Mouse (Mus musculus) thymus, adult 2 months (tissue): ENCODE data around the gene Spata6. TPM values are rescaled to one million over a fixed set of nuclear protein-coding genes. Genes with fewer than 3 reads are reported as not detected.

Experiments used
- DNase-seq: peaks from one replicate; pipeline ENCODE4 v3.0.0; 2021
- H3K27ac ChIP-seq: fragments of 200-500 bp; 2 replicates; pipeline ENCODE4 v1.5.1; 2012; ENCODE audit warnings: low read length, control low read depth; ENCODE audit not compliant: control insufficient read depth, insufficient read depth
- H3K27me3 ChIP-seq: fragments of 200-500 bp; 2 replicates; pipeline ENCODE4 v1.6.1; 2012; ENCODE audit warnings: mild to moderate bottlenecking, low read length, moderate library complexity, mixed read lengths; ENCODE audit not compliant: control insufficient read depth, insufficient read depth
- H3K36me3 ChIP-seq: fragments of 200-500 bp; 2 replicates; pipeline ENCODE4 v1.6.1; 2012; ENCODE audit warnings: mild to moderate bottlenecking, low read length, moderate library complexity; ENCODE audit not compliant: control insufficient read depth, insufficient read depth
- H3K4me1 ChIP-seq: fragments of 200-500 bp; replicated peaks from 2 replicates; pipeline ENCODE4 v1.6.1; 2012; ENCODE audit warnings: low read length; ENCODE audit not compliant: control insufficient read depth, insufficient read depth
- H3K4me3 ChIP-seq: fragments of 200-500 bp; 2 replicates; pipeline ENCODE4 v1.5.1; 2012; ENCODE audit warnings: mild to moderate bottlenecking, low read length, control low read depth, moderate library complexity; ENCODE audit not compliant: control insufficient read depth, insufficient read depth
- CTCF ChIP-seq: fragments of 200-500 bp; IDR thresholded peaks from 2 replicates; pipeline ENCODE4 v1.5.1; 2012; ENCODE audit warnings: mild to moderate bottlenecking, control low read depth, low read length, moderate library complexity, borderline replicate concordance; ENCODE audit not compliant: control insufficient read depth, poor library complexity, insufficient read depth; ENCODE audit errors: extremely low read depth
- POLR2A ChIP-seq: fragments of 200-500 bp; IDR thresholded peaks from 2 replicates; pipeline ENCODE4 v1.6.1; 2012; ENCODE audit warnings: mild to moderate bottlenecking, low read length, control low read depth, moderate library complexity; ENCODE audit not compliant: control insufficient read depth, poor library complexity, insufficient read depth; ENCODE audit errors: extremely low read depth
- WGBS: fragments of 180-500 bp; shearing (Covaris S2); methylation state at CpG from one replicate; pipeline ENCODE4 v1.1.7; 2018; 5-methylcytosine and 5-hydroxymethylcytosine counted together
- polyA plus RNA-seq: library from polyadenylated mRNA; depleted of rRNA; stranded (reverse); fragments of >200 nt; gene quantifications from 2 replicates; pipeline ENCODE4 v1.2.3, GENCODE M21; 2012

Spata6 gene
- polyA plus RNA-seq, 1 experiment, result 50.4 TPM

DNA sequence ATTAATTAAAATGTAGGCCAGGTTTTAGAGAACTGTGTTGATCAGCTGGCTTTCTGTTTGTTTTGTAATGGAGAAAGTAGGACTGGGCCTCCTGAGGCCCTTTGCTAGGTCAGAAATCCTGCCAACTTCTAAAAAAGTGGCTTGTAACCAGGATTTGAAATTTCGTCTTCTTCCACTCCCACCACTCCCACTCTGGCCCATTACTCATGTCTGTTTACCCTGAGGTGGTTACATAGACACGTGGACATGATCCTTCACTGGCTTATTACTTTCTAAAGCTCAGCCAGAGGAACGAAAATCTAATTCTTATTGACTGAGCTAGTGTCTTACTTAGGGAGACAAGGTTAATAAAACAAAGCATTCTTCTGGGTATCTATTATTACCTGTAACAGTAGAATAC, 14.8 kb upstream of the Spata6 start:
- Histone ChIP-seq H3K36me3 (no peaks in the 10 kb centered on the region), H3K4me1 (no peaks in the 10 kb centered on the region), H3K27ac (no peak overlapping the region), H3K4me3 (no peak overlapping the region), H3K27me3 (no peaks in the 10 kb centered on the region)
- DNase-seq, result no peak
- WGBS, result 94% methylated on average over 3 of the region's 3 CpGs
- no peak for TF ChIP-seq POLR2A
- no peak for TF ChIP-seq CTCF

DNA sequence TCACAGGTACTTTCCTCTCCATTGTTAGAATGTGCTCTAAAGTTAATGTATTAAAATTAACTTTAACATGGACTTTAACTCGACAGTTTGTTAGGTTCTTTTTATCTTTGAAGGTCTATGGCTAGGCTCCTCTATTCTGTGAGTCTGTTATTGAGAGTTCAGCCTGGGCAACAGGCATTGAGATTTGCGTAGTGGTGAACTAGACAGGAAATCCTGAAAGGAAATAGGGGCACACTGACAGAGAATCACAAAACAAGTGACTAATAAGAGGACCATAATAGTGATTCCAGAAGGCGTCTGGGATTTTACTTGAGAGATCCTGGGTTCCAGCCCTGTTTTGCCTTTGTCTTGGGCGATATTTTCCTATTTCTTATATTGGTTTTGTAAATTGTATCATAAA, 488 bp upstream of the Spata6 start:
- Histone ChIP-seq H3K36me3 (no peaks in the 10 kb centered on the region), H3K4me3 (no peak overlapping the region), H3K27ac (peak overlapping the region; percentile 29; the same call in 1 of the 2 replicates), H3K27me3 (no peaks in the 10 kb centered on the region), H3K4me1 (no peaks in the 10 kb centered on the region)
- 14% methylated on average over 4 of the region's 4 CpGs for WGBS
- peak; percentile 4 for DNase-seq
- no peak for TF ChIP-seq CTCF
- no peak for TF ChIP-seq POLR2A

DNA sequence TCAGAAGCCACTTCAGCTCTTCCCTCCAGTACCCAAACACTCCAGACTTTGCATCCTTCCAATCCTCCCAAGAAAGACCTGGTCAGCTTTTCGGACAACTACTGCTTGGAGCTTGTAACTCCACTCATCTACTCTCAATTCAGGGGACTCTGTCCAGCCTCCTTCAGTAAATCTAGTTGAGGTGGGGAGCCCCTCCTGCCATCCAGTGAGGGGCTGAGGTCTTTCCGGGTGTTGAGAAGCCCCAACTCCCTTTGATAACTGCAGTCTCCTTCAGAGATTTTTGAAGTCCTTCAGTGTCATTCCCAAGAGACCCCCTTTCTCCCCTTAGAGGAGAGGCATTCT, 849 bp downstream of the Spata6 start:
- DNase-seq, result peak; percentile 24
- Histone ChIP-seq H3K36me3 (peaks cover 7% of the 10 kb centered on the region; the same call in 1 of the 2 replicates), H3K4me1 (no peaks in the 10 kb centered on the region; the same call in 1 of the 2 replicates), H3K27me3 (no peaks in the 10 kb centered on the region), H3K4me3 (peak overlapping the region; percentile 83), H3K27ac (peak overlapping the region; percentile 98)
- TF ChIP-seq CTCF, result no peak
- no peak for TF ChIP-seq POLR2A
- 16% methylated on average over 2 of the region's 2 CpGs for WGBS

DNA sequence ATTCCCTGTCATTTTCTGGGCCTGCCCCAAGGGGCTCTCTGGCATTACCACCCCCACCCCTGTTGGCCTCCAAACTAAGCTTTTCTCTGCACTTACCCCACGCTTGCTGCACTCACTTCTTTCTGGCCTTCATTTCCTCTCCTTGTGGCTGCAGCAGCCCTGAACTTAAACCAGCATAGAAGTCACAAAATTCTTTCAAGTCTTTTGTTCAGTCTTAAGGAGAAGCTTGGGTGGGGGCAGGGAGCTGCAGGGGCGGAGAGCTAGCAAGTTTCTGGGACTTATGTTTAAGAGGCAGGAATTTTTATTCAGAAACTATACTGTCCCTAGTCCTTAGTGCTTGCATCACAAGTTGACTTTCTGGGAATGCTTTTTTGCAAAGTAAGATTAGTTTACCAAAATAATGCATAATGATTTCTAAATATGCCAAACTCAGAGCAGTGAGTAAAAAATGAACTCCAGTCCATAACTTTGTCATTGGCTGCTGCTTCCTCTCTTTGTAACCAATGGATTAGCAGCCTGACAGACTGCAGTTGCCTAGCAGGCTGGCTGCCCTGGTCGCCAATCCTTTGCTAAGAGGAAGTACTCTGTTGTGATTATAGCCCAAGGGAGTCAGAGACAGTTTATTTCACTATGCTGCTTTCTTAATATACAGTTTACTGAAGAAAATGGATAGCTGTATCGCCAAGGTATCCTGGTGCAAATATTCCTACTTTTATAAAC, 1.5 kb downstream of the Spata6 start:
- DNase-seq, result peak; percentile 61
- TF ChIP-seq POLR2A, result no peak
- TF ChIP-seq CTCF, result no peak
- H3K27me3 ChIP-seq, result no peaks in the 10 kb centered on the region
- WGBS, result 7% methylated on average over 4 of the region's 4 CpGs
- H3K4me3 ChIP-seq, result peak overlapping the region; percentile 83
- peaks cover 7% of the 10 kb centered on the region; the same call in 1 of the 2 replicates for H3K36me3 ChIP-seq
- H3K27ac ChIP-seq, result peak overlapping the region; percentile 98
- H3K4me1 ChIP-seq, result no peaks in the 10 kb centered on the region; the same call in 1 of the 2 replicates

DNA sequence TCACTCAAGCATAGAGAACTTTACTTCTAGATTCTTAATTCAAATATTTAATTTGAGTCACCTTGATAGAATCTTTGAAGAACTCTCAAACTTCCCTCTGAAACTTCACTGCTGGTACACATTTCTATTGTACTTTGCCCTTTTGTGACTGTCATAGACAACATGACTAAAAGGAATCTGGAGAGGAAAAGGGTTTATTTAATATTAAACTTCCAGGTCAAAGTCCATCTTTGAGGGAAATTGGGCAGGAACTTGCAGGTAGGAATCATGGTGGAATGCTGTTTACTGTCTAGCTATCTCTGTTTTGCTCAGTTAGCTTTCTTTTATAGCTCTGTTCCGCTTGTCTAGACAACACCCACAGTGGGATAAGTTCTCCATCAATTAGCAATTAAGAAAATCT, 17.8 kb downstream of the Spata6 start:
- WGBS, result 89% methylated on average over 1 of the region's 1 CpGs

DNA sequence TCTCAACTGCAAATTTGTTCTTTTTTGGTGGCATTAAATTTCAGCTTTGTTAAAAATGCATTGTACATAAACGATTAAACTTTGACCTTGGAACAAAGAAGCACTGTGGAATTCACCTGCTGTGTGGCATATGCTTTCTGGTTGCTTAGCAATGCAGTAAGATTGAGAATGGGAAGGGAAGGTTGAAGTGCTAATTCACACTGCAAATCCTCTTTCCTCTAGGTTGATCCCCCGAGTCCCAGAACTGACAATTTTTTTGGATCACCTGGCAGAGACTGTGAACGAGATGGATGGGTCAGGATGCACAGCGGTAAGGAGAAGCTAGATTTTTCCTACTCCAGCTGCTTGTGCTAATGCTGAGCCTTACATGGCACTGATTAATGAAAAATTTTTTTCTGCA, 60.7 kb downstream of the Spata6 start:
- Histone ChIP-seq H3K36me3 (peaks cover 21% of the 10 kb centered on the region), H3K4me3 (no peak overlapping the region), H3K27me3 (no peaks in the 10 kb centered on the region), H3K27ac (no peak overlapping the region), H3K4me1 (no peaks in the 10 kb centered on the region)
- no peak for DNase-seq
- 91% methylated on average over 4 of the region's 4 CpGs for WGBS
- TF ChIP-seq POLR2A (no peak), CTCF (no peak)

More for the DNA sequence above, 17.8 kb downstream of the Spata6 start:
- Histone ChIP-seq H3K4me3 (no peak overlapping the region), H3K36me3 (no peaks in the 10 kb centered on the region), H3K4me1 (no peaks in the 10 kb centered on the region), H3K27me3 (no peaks in the 10 kb centered on the region), H3K27ac (no peak overlapping the region)
- TF ChIP-seq CTCF (no peak), POLR2A (no peak)
- no peak for DNase-seq
